Mouse (Mus musculus): ENCODE data around the gene Sgcd. TPM values are rescaled to one million over a fixed set of nuclear protein-coding genes. Genes with fewer than 3 reads are reported as not detected.
"Not testable (repeated sequence)": the region's sequence is repeated elsewhere in the genome, so short reads cannot be mapped to it uniquely, and the experiment has no call there.

Sgcd gene
- polyA plus RNA-seq, 1 experiment, result 7.2 TPM

GRCm38 (mm10) chr11:47473493-47474230 lies 515.1 kb downstream of the Sgcd start:
- Histone ChIP-seq H3K4me3 (no peak overlapping the region), H3K4me2 (ENCODE audit: low read depth) (no peak overlapping the region), H3K27me3 (ENCODE audit: control insufficient read depth, insufficient read depth, insufficient read length) (no peaks in the 10 kb centered on the region), H3ac (ENCODE audit: control insufficient read depth, insufficient read length) (no peak overlapping the region), H3K36me3 (ENCODE audit: control insufficient read depth, insufficient read depth) (no peaks in the 10 kb centered on the region), H3K79me2 (ENCODE audit: control insufficient read depth, insufficient read depth) (no peaks in the 10 kb centered on the region)
- TF ChIP-seq CEBPB (IDR thresholded peaks at IDR 0.05; ENCODE audit: insufficient read depth, poor library complexity, severe bottlenecking) (no peak), USF1 (IDR thresholded peaks at IDR 0.05; ENCODE audit: low read depth) (no peak)

GRCm38 (mm10) chr11:47460700-47461099 lies 528.1 kb downstream of the Sgcd start:
- H3K4me3 ChIP-seq; H3K79me2 ChIP-seq (ENCODE audit: control insufficient read depth, insufficient read depth); H3K36me3 ChIP-seq (ENCODE audit: control insufficient read depth, insufficient read depth); H3K27me3 ChIP-seq (ENCODE audit: control insufficient read depth, insufficient read depth, insufficient read length); H3K4me2 ChIP-seq (ENCODE audit: low read depth); H3ac ChIP-seq (ENCODE audit: control insufficient read depth, insufficient read length): not testable (repeated sequence)

- Histone ChIP-seq H3K4me2 (ENCODE audit: low read depth) (peak overlapping the region; percentile 6), H3K79me2 (ENCODE audit: control insufficient read depth, insufficient read depth) (no peaks in the 10 kb centered on the region), H3K27me3 (ENCODE audit: control insufficient read depth, insufficient read depth, insufficient read length) (no peaks in the 10 kb centered on the region), H3ac (ENCODE audit: control insufficient read depth, insufficient read length) (no peak overlapping the region), H3K4me3 (no peak overlapping the region), H3K36me3 (ENCODE audit: control insufficient read depth, insufficient read depth) (no peaks in the 10 kb centered on the region)
- TF ChIP-seq MYOG (IDR thresholded peaks at IDR 0.05; ENCODE audit: control insufficient read depth in 1 of 3, insufficient read depth in 1 of 3, insufficient read length in 2 of 3, low read depth in 2 of 3), result no peak
- TF ChIP-seq REST (IDR thresholded peaks at IDR 0.05; ENCODE audit: insufficient read depth, insufficient read length), result no peak
- TF ChIP-seq E2F4 (IDR thresholded peaks at IDR 0.05; ENCODE audit: insufficient read depth), result no peak
- TF ChIP-seq MAX (IDR thresholded peaks at IDR 0.05; ENCODE audit: low read depth), result no peak
- TF ChIP-seq MYOD1 (IDR thresholded peaks at IDR 0.05; ENCODE audit: control insufficient read depth in 1 of 3, insufficient read length in 2 of 3, low read depth in 2 of 3), result no peak
- no peak for TF ChIP-seq POLR2AphosphoS2 (IDR thresholded peaks at IDR 0.05; ENCODE audit: insufficient read length, low read depth)
- no peak for TF ChIP-seq USF1 (IDR thresholded peaks at IDR 0.05; ENCODE audit: low read depth)
These were observed 528.6 kb downstream of the Sgcd start for GRCm38 (mm10) chr11:47460149-47460548.

GRCm38 (mm10) chr11:47459214-47459613 lies 529.6 kb downstream of the Sgcd start:
- Histone ChIP-seq H3K27me3 (ENCODE audit: control insufficient read depth, insufficient read depth, insufficient read length) (no peaks in the 10 kb centered on the region), H3K79me2 (ENCODE audit: control insufficient read depth, insufficient read depth) (no peaks in the 10 kb centered on the region), H3K36me3 (ENCODE audit: control insufficient read depth, insufficient read depth) (no peaks in the 10 kb centered on the region), H3K4me3 (no peak overlapping the region), H3K4me2 (ENCODE audit: low read depth) (no peak overlapping the region), H3ac (ENCODE audit: control insufficient read depth, insufficient read length) (no peak overlapping the region)
- TF ChIP-seq MYOG (IDR thresholded peaks at IDR 0.05; ENCODE audit: control insufficient read depth in 1 of 3, insufficient read depth in 1 of 3, insufficient read length in 2 of 3, low read depth in 2 of 3) (no peak), POLR2AphosphoS2 (IDR thresholded peaks at IDR 0.05; ENCODE audit: insufficient read length, low read depth) (no peak), CEBPB (IDR thresholded peaks at IDR 0.05; ENCODE audit: insufficient read depth, poor library complexity, severe bottlenecking) (no peak), REST (IDR thresholded peaks at IDR 0.05; ENCODE audit: insufficient read depth, insufficient read length) (no peak), TCF3 (IDR thresholded peaks at IDR 0.05; ENCODE audit: insufficient read length, low read depth) (no peak), E2F4 (IDR thresholded peaks at IDR 0.05; ENCODE audit: insufficient read depth) (no peak), SRF (IDR thresholded peaks at IDR 0.05; ENCODE audit: control insufficient read depth, insufficient read length, low read depth) (no peak), MAX (IDR thresholded peaks at IDR 0.05; ENCODE audit: low read depth) (no peak), POLR2A (IDR thresholded peaks at IDR 0.05; ENCODE audit: insufficient read length, low read depth) (no peak), TCF12 (IDR thresholded peaks at IDR 0.05; ENCODE audit: insufficient read depth, poor library complexity, severe bottlenecking) (no peak), MYOD1 (IDR thresholded peaks at IDR 0.05; ENCODE audit: control insufficient read depth in 1 of 3, insufficient read length in 2 of 3, low read depth in 2 of 3) (no peak), USF1 (IDR thresholded peaks at IDR 0.05; ENCODE audit: low read depth) (no peak)

- Histone ChIP-seq H3ac (ENCODE audit: control insufficient read depth, insufficient read length) (no peak overlapping the region), H3K4me3 (no peak overlapping the region)
- no peak for TF ChIP-seq TCF12 (IDR thresholded peaks at IDR 0.05; ENCODE audit: insufficient read depth, poor library complexity, severe bottlenecking)
- TF ChIP-seq MAX (IDR thresholded peaks at IDR 0.05; ENCODE audit: low read depth), result no peak
- TF ChIP-seq POLR2AphosphoS2 (IDR thresholded peaks at IDR 0.05; ENCODE audit: insufficient read length, low read depth), result no peak
- no peak for TF ChIP-seq CEBPB (IDR thresholded peaks at IDR 0.05; ENCODE audit: insufficient read depth, poor library complexity, severe bottlenecking)
- no peak for TF ChIP-seq POLR2A (IDR thresholded peaks at IDR 0.05; ENCODE audit: insufficient read length, low read depth)
- TF ChIP-seq USF1 (IDR thresholded peaks at IDR 0.05; ENCODE audit: low read depth), result no peak
- no peak for TF ChIP-seq MYOG (IDR thresholded peaks at IDR 0.05; ENCODE audit: control insufficient read depth in 1 of 3, insufficient read depth in 1 of 3, insufficient read length in 2 of 3, low read depth in 2 of 3)
- no peak for TF ChIP-seq SRF (IDR thresholded peaks at IDR 0.05; ENCODE audit: control insufficient read depth, insufficient read length, low read depth)
- no peak for TF ChIP-seq MYOD1 (IDR thresholded peaks at IDR 0.05; ENCODE audit: control insufficient read depth in 1 of 3, insufficient read length in 2 of 3, low read depth in 2 of 3)
- TF ChIP-seq TCF3 (IDR thresholded peaks at IDR 0.05; ENCODE audit: insufficient read length, low read depth), result no peak
- no peak for TF ChIP-seq E2F4 (IDR thresholded peaks at IDR 0.05; ENCODE audit: insufficient read depth)
- no peak for TF ChIP-seq REST (IDR thresholded peaks at IDR 0.05; ENCODE audit: insufficient read depth, insufficient read length)
These were observed 541.0 kb downstream of the Sgcd start for GRCm38 (mm10) chr11:47447790-47448189.

More at GRCm38 (mm10) chr11:47447790-47448189, 541.0 kb downstream of the Sgcd start:
- no peaks in the 10 kb centered on the region for H3K27me3 ChIP-seq (ENCODE audit: control insufficient read depth, insufficient read depth, insufficient read length)
- H3K4me2 ChIP-seq (ENCODE audit: low read depth), result no peak overlapping the region
- H3K79me2 ChIP-seq (ENCODE audit: control insufficient read depth, insufficient read depth), result no peaks in the 10 kb centered on the region
- no peaks in the 10 kb centered on the region for H3K36me3 ChIP-seq (ENCODE audit: control insufficient read depth, insufficient read depth)
